Mouse (Mus musculus) lung, adult 2 months (tissue): ENCODE results near the gene Treh.

Source experiments
- CTCF ChIP-seq: fragments of 200-500 bp; IDR thresholded peaks from 2 replicates; pipeline ENCODE4 v1.5.1; 2011; ENCODE audit warnings: mild to moderate bottlenecking, low read length, control low read depth; ENCODE audit not compliant: insufficient read depth
- POLR2A ChIP-seq: fragments of 200-500 bp; IDR thresholded peaks from 2 replicates; pipeline ENCODE4 v1.6.1; 2011; ENCODE audit warnings: low read depth, mild to moderate bottlenecking, control low read depth, low read length, borderline replicate concordance; ENCODE audit errors: extremely low read depth

GRCm38 (mm10) chr9:44624390-44624789 is 48.6 kb upstream of the Treh start:
- TF ChIP-seq POLR2A (no peak), CTCF (no peak)
